Mouse (Mus musculus): ENCODE results near the gene C1qtnf3.

Gene C1qtnf3

DNA sequence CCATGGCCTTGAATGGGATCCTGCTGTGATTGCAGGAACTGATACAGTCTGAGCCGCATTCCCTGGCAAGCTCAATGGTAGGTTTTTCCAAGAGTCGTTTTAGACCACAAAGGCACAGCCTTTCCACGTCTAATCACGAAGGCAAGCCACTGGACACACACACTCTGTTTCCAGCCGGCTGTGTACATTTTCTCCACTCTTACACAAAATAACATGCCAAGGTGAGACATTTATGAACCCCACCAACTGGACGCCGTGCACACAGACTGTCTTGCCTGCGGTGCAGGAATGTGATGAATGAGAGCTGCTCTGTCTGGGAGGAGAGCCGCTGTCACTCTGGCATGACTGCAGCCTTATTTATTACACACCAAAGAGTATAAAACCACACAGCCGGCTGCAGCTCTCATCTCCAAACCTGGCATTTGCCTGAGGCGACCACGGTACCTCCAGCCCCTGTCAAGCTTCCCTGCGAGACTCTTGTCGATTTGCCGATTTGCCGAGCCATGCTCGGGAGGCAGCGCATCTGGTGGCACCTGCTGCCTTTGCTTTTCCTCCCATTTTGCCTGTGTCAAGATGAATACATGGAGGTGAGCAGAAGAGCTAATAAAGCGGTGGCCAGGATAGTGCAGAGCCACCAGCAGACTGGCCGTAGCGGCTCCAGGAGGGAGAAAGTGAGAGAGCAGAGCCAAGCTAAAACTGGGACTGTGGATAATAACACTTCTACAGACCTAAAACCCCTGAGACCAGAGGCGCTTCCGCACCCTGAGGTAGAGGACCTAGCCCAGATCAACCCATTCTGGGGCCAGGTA, at the start of gene C1qtnf3:
Gene C1qtnf3 (plus strand): TSS at position 382 of the 809 bp plus-strand sequence.
- DNase-seq (ENCODE audit: low read depth) = no peak

DNA sequence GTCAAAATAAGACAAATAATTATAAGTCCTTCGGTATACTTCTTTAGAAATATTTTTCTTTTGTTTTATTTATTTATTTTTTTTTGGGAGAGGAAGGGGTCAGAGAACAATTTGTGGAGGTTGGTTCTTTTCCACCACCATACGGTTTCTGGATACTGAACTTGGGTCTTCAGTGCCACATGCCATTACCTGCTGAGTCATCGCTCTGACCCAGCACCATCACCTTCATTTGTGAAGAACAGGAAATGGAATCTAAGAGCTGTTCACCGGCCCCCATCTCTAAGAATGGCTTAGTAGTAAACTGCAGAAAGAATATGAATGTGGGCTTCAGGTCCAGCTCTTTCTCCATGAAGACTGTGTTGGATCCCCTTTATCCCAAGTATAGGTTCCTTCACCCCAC, 49.8 kb upstream of the C1qtnf3 start:
- no peak for DNase-seq (ENCODE audit: low read depth)

DNA sequence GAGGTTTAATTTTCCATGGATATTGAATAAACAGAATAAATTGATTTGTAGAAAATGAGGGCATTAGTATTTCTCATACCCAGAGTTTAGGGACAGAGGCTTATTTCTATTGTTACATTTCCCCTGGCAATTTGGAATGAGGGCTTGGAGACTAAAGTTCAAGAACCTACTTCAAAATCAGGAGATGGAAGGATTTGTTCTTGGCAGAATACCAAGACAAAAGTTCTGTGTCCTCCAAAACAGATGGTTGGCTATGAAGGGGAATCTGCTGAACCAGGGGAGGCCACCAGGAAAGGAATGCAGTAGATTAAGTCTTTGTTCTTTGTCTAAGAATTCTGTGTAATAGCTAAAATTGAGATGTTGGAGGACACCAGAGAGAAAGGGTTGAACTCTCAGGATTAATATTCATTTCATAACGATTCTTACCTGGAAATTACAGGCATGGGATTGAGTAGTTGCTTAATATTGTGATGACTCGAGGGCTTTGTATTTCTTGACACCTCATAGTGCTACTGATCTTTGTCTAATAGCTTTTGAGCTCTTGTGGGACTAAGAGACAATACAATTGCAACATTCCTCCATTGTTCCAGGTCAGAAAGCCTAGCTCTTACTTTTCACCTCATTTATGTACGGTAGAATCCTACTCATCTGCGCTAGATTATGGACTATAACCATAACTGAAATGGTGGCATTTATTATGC, 35.4 kb upstream of the C1qtnf3 start:
- DNase-seq (ENCODE audit: low read depth) = no peak

DNA sequence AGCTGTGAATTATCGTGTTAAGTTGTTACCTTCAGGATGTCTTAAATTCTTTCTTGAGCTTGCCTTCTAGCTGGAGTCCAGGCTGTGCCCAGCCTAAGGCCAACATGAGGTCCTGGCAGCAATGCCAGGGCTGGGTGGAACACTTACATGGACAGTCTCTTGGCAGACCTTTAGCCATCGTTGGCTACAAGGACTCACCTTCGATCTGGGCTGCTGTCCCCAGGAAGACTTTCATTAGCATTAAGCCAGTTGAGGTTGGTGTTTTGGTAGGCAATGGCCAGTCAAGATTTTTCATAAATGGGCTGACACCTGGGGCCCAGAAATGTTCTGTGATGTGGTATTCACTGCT, 34.8 kb upstream of the C1qtnf3 start:
- DNase-seq (ENCODE audit: low read depth) = no peak

DNA sequence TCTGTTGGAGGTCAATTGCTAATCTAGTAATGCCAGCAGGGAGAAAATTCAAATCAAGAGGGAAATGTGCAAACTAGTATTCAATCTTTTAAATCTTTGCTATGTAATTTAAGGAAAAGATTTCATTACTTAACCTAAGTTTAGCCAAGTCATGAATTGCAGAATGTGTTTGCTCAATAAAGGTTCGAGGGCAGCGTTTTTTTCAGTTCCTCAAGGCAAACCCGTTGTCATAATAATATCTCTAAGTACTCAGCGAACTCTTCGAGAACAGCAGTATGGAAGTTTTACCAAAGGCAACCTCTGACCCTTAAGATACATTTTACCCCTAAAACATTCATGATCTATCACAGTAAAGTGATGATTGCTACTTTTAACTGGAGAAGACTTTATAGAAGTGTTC, 31.9 kb upstream of the C1qtnf3 start:
- DNase-seq (ENCODE audit: low read depth) = no peak

DNA sequence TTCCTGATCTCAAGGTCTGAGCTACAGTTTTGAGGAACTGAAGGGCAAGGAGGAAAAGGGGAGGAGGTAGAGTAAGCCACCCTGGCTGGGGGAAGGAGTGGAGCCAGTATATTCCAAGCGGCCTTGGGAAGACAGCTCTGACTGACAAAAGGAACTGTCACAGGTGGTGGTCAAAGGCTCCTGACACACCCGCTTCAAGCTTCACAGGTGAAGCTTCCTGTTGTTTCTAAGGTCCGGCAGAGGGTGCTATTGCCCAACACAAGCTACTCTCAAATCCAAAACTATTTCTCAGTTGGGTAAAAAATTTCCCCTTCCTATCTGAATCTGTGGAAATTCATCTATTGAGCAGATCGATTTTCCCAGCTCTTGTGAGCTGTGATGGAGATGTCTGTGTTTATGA, 31.1 kb upstream of the C1qtnf3 start:
- DNase-seq (ENCODE audit: low read depth) = no peak

DNA sequence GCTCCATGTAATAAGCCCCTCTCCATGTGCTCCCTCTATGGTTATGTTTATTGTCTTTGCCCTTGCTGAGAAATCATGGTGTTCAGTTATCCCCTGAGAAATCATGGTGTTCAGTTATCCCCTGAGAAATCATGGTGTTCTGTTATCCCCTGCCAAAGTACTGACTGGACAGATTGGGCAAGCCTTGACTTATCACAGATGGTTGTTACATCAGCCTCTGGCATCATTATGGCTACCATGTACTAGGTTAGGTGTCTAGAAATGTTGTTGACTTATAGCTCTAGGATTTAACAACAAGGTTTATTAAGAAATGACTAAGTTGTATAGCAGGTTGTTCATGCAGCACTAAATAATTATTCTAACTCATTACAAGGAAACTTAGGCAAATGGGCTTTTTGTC, 30.1 kb upstream of the C1qtnf3 start:
- DNase-seq (ENCODE audit: low read depth) = no peak

DNA sequence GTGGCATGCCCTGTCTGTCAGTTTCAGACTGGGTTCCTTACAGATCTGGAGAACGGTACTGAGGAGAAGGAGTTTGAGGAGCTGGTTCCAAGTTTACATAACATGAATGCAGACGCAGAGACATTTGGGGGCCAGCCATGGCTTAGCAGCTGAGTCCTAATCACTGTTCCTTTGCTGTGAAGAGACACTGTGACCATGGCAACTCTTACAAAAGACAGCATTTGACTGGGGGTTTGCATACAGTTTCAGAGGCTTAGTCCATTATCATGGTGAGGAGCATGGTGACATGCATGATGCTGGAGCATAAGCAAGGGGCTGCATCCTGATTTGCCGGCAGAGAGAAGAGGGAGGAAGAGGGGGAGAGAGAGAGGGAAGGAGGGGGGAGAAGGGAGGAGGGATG, 29.6 kb upstream of the C1qtnf3 start:
- DNase-seq (ENCODE audit: low read depth) = no peak

DNA sequence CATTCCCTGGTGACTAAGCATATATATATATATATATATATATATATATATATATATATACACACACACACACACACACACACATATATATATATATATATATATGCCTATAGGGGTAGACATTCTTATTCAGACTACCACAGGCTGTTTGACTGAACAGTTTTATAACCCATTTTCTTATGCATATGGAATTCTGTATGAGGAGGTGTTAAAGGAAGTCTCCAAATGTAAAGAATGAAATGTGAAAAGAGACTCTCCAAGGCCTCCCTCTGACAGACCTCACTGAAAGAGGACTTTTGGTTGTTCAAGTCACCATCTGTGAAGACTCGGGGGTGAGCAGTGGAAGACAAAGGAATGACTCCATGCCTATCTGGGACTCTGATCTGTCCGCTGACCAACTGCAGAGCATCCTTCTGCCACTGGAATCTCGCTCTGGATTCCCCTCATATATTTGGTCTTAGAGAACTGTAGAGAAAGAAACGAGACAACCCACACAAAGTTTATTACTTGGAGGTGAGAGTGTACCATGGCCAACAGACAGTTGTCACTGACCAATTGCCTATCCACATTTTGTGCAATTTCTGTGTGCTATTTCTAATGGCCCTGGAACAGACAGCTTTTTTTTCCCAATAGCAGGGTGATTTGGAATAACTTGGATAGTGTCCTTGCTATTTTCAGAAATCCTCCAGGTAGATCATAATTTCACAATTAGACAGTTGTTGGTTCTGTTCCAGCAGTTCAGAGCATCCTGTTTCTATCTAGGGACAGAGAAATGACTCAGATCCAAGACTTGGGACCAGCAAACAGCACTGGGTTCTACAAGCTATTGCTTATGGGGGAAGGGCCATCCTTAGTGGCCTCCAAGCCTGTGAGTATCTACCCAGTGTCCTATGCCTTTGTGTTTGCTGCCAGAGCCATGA, 28.8 kb upstream of the C1qtnf3 start:
- no peak for DNase-seq (ENCODE audit: low read depth)

DNA sequence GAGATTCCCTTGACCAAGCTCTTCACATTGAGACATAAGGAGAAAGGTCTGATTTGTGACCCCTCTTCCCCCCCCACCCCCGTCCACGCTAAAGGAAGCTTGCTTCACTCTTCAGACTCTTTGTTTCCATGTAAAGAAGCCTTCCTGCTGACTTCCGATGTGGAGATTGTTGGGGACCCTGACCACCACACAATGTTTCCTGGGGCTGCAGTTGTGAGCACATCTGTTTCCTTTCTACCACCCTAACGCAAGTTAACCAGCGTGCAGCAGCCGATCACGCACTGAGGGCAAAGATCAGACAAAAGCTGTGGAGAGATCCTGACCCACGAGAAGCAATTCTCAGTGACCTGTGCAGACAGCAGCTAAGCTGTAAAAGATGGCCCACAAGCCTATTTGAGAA, 24.8 kb upstream of the C1qtnf3 start:
- DNase-seq (ENCODE audit: low read depth) = no peak

DNA sequence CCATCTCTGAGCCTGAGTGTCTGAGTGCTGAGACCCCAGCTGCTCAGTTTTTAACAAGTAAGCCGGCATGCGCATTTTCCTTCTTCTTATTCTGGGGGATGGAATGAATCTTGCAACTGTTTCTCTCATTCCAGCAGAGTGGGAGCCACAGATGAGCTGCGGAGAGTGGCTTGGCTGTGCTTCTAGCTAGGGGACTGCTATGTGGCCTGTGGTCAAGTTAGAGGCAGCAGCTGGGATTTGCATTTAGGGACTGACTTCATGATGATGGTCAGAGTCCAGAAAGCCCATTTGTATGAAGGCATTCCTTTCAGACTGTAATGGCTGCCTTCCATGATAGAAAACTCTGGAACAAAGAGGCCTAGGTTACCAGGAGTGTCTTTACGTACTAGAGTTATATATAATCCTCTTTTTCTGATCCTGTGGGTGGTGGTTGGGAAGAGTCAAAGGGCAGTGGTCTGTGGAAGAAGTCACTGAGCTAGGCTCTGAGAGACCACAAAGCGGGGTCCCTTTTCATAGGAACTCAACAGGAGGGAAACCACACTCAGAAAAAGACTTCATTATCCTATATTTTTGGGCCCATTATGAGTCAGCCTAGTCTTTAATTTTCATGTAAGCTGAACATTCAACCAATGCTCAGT, 23.4 kb upstream of the C1qtnf3 start:
- DNase-seq (ENCODE audit: low read depth) = no peak

DNA sequence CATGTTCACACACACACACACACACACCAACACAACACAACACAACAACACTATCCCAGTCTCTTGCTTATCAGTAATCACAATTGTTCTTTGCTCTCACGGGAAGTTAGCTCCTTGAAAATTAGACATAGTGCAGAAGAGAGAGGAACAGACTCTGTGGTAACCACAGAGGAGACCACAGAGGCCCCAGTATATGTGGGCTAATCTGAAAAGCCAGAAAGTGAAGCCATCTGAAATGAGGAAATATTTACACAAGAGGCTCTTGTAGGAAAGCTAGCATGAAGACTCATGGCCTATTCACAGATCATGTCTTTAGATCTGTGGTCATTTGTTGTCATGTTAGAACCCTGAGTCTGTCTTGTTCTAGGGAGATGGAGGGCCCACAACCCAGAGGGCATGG, 18.2 kb upstream of the C1qtnf3 start:
- DNase-seq (ENCODE audit: low read depth) = peak; percentile 10

DNA sequence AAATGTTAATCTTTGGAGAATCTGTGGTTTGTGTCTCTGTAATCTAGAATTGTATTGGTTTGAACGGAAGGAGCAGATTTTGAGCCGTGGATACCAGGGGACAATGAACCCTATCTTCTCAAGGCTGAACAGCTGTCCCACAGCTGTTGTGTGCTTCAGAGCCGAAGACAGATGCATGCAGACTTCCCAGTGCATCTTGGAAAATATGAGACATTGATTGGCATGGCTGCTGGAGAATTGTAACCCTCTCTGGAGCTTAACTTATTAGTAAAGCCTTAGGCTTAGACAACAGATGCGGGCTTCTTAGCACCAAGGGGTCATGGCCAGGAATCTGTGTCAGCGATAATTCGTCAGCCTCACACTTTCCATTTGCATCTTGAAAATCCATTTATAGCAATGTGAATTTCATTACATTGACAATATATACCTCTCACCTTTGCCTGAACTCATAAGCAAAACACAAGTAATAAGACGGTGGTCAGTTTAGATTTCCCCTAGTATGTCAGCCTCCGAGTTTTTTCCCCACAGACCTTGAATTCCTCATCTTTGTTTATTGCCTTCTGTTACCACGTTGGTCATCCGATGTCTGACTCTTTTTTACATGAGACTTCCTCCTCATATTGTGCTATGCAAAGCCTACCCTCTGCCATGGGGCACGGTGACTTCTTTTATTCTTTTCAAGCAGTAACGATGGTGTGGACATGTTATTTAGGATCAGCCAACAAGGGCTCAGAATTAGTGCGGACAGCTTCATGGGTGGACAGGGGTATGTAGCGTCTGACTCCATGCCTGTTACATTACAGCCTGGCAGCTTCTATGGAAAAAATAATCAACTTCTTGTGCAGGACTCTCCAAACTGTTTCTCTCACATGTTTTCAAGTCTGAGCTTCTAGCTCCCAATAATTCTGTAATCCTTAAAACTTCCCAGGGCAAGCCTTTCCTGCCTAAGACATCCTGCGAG, 11.7 kb upstream of the C1qtnf3 start:
- no peak for DNase-seq (ENCODE audit: low read depth)

DNA sequence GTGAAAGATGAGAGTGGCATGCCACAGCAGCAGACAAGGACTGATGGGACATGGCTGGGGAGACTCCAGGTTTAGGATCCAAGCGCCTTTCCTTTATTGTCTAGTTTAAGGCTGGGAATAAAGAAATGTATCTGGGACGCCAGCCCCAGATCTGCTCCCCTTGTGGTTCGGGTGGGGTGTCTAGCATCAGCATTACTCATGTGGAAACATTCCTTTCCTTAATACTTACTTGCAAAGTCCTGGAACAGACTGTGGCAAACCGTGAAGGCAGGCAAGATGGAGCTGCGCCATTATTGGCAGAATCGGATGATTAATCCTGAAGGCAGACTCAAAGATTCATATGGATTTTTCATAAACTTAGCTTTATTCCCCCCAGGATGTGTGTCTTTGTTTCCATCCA, 10.2 kb upstream of the C1qtnf3 start:
- no peak for DNase-seq (ENCODE audit: low read depth)

DNA sequence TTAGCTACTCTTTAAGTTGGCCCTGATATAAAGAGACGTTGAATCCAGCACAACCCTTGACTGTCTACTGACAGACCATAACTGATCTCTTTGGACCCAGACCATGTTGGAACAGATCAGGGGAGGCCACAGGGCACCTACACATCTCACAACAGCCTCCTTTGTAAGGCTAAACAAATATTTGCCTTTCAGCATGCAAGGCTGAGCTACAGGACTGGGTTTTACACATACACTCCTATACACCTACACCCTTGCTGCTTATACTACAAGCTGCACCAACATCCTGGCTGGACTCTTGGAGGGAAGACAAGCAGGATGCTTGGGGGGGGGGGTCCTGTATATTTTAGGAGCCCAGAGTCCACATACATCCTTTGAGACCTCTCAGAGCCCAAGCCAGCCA, 4.3 kb upstream of the C1qtnf3 start:
- no peak for DNase-seq (ENCODE audit: low read depth)

DNA sequence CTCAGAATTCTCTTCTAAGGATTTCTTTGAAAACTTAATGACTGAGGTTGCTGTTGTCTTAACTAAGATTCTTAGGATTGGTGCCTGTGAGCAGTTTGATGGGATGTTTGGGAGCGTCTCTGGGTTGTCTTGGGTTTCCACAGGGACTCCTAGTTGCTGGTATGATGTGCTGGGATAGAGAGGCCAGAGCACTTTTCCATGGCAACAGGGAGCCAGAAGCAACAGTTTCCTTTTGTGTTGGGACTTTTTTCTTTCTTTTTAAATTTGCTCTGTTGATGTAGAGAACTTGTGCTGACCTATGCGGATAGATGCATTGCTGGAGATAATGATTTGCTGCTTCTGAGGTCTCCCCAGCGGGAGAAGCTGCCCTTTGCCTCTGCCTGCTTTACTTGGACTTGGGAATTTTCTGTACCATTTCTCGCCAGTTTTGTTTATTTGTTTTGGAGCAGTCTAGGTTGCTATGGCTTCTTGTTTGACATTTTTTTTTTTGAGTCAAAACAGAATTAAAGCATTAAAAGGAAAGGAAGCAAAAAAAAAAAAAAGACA, 701 bp downstream of the C1qtnf3 start:
- DNase-seq (ENCODE audit: low read depth) = no peak

DNA sequence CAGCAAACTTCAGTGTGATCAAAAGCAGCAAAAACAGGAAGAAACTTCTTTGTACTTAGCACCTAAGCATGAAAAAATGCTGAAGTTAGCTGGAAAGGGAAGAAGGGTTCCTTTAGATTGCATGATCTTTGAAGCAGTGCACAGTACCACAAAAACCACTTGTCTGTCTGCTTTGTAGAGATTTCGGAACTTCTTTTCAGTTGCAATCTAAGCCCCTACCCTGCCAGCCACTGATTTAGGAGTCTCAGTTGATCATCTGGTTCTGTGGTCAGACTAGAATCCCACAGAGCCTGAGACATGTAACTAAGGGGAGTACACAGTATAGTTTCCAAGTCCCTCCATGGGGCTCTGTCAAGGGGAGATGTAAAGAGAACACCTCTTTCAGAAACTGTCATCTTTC, 1.3 kb downstream of the C1qtnf3 start:
- peak; percentile 24 for DNase-seq (ENCODE audit: low read depth)

DNA sequence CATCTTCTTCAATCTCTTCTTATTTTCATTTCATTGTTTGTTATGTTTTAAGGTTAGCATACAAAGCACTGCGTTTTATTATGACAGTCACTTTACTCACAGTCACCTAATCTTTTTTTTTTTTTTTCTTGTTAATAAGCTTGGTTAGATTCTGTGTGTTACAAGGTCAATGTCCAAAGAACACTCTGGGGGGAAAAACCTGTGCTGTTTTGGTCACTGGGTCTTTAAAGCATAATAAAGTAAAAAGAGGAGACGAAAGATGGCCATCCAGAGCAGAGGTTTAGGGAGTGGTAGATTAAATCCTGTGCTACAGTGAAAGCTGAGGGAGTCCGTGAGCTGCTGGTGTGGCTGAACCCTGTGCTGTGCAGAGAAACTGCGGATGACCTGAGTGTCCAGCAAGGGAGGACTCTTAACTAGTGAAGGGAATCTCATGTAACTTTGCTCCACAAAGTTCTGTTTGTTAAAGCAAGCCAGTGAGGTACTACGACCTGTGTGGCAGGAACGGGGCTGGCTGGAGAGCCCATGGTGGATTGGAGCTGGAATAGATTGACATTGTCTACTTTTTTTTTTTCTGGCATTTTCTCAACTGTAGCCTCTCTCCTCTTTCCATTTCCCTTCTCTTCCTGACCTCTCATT, 2.4 kb downstream of the C1qtnf3 start:
- no peak for DNase-seq (ENCODE audit: low read depth)

DNA sequence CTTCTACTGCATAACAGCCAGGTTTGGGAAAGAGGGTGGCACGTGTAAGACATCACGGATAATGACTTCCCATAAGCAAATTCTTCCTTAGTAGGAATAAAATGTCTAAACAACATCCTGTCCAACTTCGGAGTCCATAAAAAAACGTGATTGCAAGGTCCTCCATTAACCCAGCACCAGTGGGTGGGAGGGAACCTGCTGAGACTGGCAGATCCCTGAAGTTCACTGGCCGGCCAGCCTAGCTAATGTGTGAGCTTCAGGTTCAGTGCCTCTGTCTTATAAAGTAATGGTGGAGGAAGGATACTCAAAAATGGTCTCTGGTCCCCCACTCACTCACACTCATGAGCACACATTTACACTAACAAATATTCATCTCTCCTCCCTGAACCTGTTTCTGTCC, 3.0 kb downstream of the C1qtnf3 start:
- DNase-seq (ENCODE audit: low read depth) = no peak

DNA sequence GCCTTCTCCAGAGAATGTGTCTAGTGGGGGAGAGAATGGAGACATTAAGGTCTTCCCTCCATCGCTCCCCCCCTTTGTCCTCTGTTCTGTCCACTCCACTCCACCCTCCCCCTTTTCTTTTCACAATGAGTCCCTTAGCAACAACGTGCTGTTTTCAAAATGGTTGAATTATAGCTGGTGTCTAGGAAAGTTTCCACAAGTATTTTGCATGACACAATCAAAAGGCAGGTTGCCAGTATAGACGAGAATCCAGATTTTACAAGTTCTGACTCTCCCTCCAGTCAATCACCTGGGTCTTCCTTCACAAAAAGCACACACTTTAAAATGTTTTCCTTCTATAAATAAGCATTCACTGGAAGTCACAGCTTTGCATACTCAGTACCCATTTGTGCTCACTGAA, 4.6 kb downstream of the C1qtnf3 start:
- no peak for DNase-seq (ENCODE audit: low read depth)

Measured in c-Kit-positive CD71-negative TER-119-negative erythroid progenitor cells, embryonic 14.5 days (primary cell).